Mouse (Mus musculus) cerebellum, adult 11 months (tissue): ENCODE measurements around the gene Lysmd4.

Experiments used
- DNase-seq: peaks from one replicate; pipeline ENCODE4 v3.0.0; 2022

Gene Lysmd4

DNA sequence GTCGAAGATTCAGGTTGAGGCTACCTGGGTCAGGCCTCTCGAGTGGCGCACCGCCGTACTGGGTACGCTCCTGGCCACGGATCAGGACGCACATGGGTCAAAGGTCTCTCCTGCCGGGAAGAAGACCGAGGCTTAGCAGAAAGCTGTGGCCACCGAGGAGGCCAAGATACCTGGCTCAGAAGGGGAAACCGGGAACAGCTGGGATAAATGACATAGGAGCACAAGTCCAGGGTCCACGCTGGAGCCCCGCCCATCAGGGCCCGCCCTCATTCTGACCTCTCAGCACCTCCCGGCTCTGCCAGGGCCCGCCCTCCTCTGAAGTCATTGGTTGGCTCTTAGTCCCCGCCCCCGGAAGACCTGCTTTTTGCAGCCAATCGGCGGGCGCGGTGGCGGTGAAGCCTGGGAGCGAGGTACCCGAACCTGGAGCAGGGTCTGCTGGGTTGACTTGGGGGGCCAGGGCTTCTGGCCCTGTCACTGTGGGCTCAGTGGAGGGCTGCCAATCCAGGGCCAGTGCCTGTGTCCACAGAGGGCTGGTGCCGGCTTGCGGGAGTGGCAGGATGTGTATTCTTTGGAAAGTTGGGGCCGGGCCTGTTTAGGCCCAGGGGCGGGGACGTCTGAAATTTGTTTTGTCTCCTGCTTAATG lies at the start of gene Lysmd4:
Lysmd4 (plus strand) TSS at position 325 of the 643 bp plus-strand sequence.
- peak; percentile 96 for DNase-seq

GRCm38 (mm10) chr7:67173522-67174195 lies 48.7 kb upstream of the Lysmd4 start:
- no peak for DNase-seq

GRCm38 (mm10) chr7:67183786-67184185 lies 38.6 kb upstream of the Lysmd4 start:
- DNase-seq = no peak

DNA sequence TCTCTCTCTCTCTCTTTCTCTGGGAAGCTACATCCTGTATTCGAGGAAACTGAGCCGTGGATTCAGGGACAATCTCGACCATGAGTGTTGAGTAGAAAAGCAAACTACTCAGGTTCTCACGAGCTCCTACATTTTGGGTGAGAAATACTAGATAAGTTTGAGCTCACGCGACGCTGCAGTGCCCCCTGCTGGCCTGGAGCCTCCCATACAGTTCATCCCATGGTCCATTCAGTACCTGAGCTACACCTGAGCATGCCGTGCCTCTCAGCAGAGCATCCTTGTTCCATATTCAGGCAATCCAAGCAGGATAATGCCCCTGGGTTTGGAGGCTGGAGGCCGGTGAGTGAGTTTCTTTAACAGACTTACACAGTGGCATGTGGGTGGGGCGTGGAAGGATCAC lies 22.9 kb upstream of the Lysmd4 start:
- peak; percentile 67 for DNase-seq

DNA sequence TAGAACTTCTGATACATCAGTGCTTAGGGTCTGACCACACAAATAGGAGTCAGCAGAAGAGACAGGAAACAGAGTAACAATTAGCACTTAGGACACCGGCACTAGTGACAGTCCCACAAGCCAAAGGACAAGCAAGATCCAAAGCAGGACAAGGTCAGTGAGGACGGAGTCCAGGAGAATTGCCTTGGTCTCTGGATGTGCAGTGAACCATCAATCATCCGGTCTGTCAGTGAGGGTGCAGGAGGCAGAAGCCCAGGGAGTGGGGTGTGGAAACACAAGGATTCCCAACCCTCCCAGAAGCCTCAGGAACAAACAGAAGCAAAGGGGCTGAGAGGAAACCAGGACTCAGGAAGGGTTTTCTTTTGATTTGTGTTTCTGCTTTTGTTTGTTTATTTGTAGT lies 18.7 kb upstream of the Lysmd4 start:
- no peak for DNase-seq

DNA sequence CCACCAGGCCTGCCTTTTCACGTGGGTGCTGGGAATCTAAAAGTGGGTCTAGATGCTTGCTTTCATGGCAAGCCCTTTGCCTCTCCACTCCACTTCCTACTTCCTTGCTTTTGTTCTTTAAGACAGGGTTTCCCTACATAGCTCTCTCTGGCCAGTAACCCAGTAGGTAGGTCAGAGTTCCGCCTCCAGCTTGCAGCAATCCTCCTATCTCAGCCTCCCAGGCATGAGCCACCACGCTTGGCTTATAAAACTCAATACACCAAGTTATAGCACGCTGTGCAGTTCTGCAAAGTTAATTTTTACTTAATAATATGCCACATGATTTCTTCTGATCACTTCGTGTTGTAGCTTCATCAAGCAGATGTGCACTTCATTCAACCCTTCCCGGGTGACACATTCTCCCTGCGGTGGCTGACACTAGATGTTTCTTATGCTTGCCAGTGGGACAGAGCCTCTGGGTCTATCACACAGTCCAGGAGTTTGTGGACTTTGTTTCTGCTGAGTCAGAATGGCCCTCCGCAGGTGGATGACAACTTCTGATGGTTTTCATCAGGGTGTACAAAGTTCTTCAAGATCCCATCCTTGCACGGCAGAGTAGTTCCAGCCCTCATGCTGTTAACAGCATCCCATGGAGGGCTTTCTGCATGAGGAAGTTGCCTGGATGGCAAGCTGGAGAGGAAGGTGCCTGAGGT lies 16.5 kb upstream of the Lysmd4 start:
- DNase-seq = no peak

GRCm38 (mm10) chr7:67206496-67206895 lies 15.8 kb upstream of the Lysmd4 start:
- DNase-seq = no peak

- no peak for DNase-seq
Observed at GRCm38 (mm10) chr7:67207701-67208100, 14.6 kb upstream of the Lysmd4 start.

DNA sequence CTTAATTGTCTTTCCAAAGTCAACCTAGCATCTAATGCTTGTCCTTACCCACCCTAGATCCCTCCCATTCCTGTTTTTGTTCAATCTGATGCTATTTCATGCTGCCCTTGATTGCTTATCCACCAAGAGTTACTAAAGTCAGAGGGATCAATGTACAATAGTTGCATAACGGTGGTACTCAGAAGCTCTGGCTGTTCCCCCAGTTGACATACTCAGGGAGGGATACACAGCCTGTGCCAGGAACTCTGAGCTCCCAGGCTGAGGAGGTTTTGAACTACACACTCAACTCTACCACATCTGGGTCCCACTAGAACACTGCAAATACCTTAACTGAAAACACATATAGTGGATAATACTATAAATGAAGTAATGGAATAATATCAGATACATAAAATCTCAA lies 14.0 kb upstream of the Lysmd4 start:
- no peak for DNase-seq

GRCm38 (mm10) chr7:67210004-67210833 lies 12.1 kb upstream of the Lysmd4 start:
- DNase-seq = no peak

GRCm38 (mm10) chr7:67211341-67211740 lies 11.0 kb upstream of the Lysmd4 start:
- DNase-seq = no peak

DNA sequence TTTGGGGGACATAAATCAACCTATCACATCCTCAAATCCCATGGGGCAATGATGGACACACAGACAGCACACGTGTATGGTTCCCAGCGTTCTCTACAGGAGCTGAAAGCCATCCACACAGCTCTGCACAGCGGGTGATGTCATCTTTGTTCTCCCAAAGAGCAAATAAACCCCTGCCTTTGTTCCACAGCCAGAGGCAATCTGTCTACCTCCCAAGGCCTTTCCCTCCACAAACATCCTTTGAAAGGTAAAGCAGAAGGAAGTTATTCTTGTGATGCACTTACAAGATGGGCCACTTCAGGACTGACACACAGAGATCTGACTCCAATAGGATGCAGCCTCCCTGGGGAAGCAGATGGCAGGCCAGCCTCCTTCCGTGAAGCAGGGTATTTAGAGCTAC lies 10.4 kb upstream of the Lysmd4 start:
- no peak for DNase-seq

- no peak for DNase-seq
Observed at GRCm38 (mm10) chr7:67213589-67213988, 8.8 kb upstream of the Lysmd4 start.

DNA sequence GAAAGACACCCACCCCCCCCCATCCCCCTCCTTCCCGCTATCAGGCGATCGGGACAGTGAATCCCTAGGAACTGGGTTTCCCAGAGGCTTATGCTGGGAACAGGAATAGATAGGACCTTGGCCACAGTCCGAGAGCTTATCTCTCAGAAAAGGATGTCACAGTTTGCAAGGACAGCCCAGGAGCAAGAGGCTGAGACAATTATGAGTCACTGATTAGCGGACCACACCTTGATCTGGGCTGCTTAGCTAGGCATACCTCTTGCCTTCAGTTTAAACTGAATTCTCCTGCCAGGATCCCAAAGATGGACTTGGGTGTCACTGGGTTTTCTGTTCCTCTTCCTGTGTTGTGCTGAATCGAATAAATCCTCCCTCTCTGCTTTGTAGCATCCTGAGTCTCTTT lies 6.0 kb upstream of the Lysmd4 start:
- DNase-seq = no peak

DNA sequence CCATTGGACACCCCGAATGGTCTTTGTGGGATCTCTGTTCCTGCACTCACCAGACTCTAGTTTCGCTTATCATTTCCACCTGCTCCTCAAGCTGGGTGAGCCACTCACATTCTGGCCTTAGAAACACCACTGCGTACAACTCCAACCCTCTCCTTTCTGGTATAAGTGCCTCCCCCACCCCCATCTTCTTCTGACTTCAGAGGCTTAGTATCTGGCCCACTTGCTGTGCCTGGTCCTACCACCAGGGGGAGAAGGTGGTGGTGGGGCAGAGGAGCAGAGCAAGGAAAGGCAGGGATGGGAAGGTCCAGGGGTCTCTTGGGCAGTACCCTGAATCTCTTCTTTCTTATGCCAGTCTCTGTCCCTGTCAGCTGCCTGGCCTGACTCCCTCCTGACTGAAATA lies 5.3 kb upstream of the Lysmd4 start:
- no peak for DNase-seq

DNA sequence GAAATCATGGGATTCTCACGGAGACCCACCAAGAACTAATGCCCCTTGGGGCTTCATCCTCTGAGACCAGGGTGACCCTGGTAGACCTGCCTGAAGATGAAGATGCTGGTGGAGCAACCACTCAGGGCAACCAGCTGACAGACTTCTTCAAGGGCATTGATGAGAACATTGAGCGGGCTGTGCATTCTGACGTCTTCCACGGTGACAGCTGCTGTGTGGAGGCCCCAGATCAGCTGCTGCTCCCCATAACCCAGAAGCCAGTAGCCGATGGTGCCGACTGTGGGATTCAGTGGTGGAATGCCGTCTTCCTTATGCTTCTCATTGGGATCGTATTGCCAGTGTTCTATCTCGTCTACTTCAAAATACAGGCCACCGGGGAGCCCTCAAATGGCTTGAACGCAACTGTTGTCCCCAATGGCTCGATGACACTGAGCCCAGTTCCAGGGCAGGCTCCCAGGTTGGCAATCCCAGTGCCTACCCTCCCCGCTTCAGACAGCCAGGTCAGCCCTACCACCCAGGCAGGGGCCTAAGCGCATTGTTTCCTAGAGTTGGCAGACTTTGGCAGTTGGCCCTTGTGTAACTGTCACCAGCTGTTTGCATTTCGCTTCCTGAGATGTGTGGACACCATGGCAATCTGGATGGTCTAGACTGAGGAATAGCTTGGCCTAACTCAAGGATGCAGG lies 3.7 kb downstream of the Lysmd4 start:
- no peak for DNase-seq

GRCm38 (mm10) chr7:67227538-67227937 lies 5.2 kb downstream of the Lysmd4 start:
- no peak for DNase-seq

DNA sequence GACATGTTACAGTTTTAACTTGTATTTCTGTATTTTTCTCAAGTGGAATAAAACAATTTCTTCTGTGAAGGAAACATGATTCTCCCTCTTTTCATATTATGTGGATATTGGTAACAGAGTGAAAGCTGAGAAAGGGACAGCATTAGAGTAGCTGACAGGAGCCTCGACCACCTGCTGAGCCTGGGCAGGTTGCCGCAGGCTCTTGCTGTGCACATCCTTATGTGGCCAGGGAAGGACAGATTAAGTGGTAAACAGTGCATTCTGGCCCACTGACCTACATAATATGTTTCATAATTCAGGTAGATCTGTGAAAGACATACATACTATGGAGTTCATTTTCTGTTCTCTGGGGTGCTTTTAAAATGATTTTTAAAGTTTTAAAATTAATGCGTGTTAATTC lies 6.0 kb downstream of the Lysmd4 start:
- DNase-seq = peak; percentile 83

- DNase-seq = no peak
Observed at GRCm38 (mm10) chr7:67228891-67229602, 6.7 kb downstream of the Lysmd4 start.

DNA sequence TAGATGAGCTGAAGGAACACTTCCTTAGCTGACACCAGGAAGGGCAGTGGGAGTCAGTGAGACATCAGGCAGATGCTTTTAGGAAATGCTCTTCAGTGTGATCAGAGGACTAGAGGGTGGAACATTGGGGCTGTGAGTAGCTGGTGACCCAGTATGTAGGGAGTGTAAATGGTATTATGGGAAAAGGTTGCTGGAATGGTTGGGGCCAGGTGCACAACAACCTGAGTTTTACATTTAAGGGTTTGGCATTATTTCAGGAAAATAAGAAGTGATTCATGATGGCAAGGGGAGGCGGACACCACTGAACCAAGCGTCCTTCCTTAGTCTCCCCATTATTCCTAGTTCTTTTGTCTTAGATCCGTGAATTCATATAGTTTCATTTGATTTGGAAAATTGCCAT lies 7.4 kb downstream of the Lysmd4 start:
- no peak for DNase-seq

DNA sequence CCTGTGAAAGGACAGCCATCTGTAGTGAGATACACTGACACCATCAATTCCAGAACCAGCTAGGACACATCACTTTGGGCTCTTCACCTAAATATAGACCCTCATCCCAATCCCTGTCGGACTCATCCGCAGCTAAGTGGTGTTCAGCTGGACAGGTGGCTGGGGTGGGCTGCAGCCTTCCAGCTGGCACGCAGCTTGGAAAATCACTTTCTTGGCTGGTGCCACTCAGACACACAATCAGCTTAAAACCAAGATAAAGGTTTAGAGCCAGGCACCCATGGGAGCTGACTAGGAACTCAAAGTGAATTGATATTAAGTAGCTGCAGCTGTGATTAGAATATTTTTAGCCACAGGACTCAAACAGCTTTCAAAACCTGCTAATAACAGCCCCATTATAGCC lies 7.9 kb downstream of the Lysmd4 start:
- DNase-seq = no peak

DNA sequence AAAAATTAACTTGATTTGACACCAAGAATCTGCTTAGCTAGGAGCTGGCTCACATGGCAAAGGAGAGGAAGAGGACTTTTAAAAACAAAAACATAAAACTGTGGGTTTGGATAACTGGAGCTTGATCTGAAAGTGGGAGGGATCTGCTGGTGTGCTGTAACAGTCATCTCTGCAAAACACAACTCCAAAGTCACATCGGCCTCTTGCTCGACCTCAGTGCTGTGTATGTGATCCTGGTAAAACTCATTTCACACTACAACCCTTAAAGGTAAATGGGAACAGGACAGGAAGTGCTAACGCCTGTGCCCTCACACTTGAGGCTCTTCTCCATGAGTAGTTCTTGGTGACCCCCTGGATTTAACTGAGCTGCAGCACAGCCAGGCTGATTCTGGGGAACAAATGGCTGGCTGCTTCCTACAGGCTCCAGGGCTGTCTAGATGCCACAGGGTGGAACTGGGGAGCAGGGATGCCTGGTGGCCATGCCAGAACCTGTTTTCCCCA lies 8.3 kb downstream of the Lysmd4 start:
- DNase-seq = no peak
